Mouse (Mus musculus) A20 (cell line): ENCODE measurements around the gene Mettl23.
A peak's percentile ranks its signal among the peaks of the same experiment; 100 is the strongest.
"Not testable (repeated sequence)": the region's sequence is repeated elsewhere in the genome, so short reads cannot be mapped to it uniquely, and the experiment has no call there.

Experiments
- DNase-seq: peaks from one replicate; pipeline ENCODE4 v3.0.0-alpha.2; 2011; ENCODE audit warnings: low read depth, low spot score

Gene Mettl23

DNA sequence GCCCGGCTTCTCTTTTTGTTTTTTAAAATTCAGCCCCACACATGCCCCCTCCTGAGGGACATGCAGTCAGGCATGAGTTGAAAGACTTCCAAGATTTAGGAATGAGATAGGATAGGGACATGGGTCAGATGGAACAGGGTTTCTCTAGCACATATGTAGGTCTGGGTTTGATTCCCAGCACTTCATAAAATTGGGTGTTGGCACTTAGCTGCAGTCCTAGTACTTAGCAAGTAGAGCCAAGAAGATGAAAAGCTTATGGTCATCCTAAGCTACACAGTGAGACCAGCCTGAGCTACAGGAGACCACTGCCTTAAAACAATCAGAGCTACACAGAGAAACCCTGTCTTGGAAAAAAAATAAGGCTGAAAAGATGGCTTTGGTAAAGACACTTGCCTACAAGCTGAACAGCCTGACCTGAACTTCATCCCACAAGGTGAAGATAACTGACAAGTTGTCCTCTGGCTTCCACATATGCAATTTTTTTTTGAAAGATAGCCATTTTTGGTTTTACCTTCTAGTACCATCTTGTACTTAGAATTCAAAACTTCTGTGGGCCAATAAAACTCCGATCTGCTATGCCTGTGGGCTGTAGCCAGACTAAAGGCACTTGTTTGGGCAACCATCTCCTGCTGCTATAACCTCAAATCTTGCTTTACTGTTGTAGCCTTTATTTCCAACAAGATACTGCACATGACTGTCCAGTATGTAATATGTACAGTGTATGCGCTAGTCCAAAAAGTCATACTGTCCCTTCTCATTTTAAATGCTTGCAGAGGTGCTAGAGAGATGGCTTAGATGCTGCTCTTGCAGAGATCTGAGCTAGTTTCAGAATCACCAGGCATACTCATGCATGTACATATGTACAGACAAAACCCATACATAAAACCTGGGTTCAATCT lies 4.4 kb downstream of the Mettl23 start:
- peak; percentile 37 for DNase-seq

DNA sequence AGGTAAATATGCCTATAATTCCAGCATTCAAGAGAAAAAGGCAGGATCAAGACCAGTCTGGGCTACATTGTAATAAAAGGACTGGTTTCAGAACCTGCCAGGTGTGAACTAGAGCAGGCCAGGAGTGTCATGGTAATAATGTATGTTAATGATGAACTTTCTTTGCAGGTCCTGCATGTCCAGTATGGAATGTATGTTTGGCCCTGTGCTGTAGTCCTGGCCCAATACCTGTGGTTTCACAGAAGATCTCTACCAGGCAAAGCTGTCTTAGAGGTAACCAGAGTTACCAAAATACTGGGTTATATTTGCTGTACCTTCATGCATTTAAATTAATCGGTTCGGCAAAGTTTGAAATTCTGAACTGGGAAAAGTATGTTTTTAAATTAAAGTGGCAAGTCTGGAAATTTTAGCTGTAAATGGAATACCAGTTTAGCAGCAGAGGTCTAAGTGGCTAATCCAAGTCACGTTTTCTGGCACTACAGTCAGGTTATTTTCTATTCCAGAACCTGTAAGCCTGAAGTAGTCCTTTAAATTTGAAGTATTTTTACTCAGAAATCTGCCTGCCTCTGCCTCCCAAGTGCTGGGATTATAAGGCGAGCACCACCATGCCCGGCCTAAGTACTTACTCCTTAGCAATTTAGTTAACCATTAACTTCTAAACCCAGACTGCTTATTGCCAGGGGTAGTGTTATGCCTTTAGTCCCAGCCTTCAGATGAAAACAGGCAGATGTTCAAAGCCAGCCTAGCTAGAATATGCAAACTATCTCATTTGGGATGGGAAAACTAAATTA lies 5.2 kb downstream of the Mettl23 start:
- DNase-seq = no peak

DNA sequence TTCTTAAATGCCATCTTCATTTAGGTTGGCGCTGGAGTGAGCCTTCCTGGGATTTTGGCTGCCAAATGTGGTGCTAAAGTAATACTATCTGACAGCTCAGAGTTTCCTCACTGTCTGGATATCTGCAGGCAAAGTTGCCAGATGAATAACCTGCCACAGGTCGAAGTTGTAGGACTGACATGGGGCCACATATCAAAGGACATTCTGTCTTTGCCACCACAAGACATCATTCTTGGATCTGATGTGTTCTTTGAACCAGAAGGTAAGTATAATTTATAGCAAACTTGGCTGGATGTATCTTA lies 5.8 kb downstream of the Mettl23 start:
- not testable (repeated sequence) for DNase-seq

DNA sequence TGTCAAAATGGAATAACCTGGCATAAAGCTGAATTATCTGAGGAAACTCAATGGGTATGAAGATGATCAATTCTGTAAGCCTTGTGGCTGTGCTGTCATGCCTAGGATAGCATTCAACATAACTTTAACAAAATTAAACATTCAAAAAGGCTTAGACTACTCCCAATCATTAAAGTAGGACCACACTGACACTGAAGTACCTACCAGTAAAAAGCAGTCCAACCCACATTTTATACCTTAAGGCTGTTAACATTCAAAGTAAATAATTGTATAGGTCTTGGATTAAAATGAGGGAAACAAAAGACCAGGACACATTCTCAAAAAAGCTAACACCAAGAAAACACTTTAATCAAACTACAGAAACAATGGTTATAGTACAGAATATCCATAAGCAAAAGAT lies 6.5 kb downstream of the Mettl23 start:
- DNase-seq = no peak

DNA sequence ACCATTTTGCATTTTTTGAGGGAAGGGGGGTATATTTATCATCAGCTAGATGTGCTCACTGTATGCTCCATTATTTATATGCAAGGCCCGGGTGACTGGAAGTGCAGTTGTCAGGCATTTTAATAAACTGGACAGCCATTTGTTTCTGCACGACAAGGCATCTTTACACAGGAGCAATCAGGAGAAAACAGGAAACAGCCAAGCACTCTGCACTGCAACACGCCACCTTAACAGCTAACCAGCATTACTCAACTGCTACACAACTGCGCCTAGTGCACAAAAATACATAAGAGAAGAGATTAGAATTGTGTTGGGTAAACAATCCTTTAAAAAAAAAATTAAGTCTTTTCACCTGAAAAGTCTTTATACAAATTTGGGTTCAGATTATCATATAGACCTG lies 7.0 kb downstream of the Mettl23 start:
- peak; percentile 30 for DNase-seq

DNA sequence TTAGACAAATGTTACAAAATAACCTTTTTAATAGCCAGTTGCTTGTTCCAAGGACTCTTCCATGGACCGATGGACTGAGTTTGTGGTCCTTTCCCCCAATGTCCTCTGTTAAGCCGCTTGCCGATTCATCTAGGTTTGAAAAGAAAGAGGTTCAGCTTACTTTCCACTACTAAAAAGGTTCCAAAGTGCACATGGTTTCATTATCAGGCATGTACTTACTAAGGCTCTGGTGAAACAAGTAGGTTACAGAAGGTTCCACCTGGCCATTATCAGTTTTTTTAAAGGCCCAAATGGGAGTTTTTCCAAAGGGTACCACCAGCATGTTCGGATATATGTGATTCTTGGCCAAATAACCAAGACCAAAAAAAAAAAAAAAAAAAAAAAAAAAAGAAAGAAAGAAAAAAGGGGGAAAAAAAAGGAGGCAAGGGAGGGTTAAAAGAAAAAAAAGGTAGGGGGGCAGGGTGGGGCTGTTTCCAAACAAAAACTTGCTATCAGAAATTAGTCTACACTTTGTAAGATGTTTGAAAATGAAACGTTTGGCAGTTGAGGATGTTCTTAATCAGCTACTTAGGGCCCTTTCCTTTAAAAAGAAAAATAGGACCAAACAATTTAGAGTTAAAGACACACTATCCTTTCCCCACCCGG lies 7.9 kb downstream of the Mettl23 start:
- peak; percentile 35 for DNase-seq

DNA sequence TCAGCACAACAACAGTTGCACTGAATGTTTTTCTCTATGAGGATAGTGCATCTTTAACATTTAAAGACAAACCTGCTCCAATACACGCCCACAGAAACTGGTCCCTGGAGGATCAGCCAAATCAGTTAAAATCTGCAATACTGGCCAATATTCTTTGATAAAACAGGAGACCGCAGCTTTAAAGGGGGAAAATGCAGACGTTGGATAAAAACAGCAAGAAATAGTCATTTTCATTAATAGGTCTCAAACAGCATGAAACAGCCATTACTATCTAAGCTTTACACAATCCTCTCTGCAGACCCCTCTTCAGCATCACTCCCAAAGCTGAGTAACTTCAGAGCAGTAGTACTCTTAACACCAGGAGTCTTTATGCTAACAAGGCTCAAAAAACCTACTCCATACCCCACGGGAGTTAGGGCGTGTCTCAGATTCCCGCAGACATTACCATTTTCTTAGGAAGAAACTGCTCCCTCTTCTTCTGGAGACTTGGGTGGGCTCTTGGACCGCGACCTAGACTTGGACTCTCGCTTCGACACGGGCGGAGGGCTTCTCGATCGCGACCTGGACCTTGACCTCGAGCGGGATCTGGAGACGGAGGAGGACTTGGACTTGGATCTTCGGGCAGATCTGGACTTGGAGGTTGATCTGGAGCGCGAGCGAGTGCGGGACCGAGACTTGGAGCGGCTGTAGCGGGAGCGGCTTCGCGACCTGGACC lies 8.7 kb downstream of the Mettl23 start:
- DNase-seq = peak; percentile 30

DNA sequence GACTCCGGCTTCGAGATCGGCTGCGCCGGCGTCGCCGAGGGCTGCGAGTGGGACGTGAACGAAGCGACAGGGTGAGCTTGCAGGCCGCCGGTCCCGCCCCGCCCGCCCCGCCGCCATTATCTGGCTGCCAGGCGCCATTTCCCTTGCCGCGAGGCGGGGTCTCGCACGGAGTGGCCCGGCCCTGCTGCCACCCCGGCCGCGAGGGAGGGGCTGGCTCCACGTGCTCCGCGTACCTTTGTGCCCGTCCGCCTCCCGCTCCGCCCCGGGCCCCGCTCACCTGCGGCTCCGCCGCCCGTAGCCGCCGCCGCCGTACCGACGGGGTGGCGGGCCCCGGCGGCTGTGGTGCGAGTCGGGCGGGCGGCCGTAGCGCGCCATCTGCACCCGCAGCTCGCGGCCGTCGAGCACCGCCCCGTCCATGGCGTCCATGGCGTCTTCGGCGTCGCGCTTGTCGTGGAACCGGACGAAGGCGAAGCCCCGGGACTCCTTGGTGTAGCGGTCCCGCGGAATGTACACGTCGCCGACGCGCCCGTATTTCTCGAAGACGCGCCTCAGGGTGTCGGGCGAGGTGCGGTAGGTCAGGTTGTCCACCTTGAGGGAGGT lies 9.3 kb downstream of the Mettl23 start, which contains the start of gene Mfsd11:
Gene Mfsd11, plus strand, starts transcription at position 150 of the 600 bp plus-strand sequence.
- peak; percentile 66 for DNase-seq

DNA sequence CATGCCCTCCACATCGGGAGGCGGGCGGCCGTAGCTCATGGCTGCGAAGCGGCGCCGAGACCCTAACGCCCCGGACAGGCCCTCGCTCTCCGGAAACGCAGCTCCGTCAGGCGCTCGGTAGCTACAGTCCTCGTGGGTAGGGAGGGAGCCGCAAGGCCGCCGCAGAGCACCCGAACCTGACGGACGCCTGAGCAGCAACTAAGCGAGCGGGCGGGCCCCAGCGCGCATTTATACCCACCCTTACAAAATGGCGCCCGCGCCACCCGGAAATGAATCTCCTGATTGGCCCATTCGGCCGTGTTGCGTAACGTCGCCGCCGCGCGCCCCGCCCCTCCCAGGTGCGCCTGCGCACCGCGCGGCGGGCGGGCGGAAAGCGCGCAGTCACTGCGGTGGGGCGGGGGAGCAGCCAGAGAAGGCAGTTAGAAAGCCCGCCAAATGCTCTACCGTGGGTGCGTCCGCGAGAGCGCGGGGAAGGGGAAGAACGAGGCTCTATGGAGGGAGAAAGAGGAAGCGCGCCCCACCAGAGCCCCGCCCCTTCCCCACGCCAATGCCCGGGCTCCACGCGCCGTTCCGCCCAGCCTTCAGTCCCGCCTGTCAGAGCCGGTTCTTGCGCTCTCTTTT lies 9.9 kb downstream of the Mettl23 start, which contains the start of gene Srsf2:
Gene Srsf2, minus strand, starts transcription at position 204 of the 621 bp plus-strand sequence.
- peak; percentile 96 for DNase-seq

DNA sequence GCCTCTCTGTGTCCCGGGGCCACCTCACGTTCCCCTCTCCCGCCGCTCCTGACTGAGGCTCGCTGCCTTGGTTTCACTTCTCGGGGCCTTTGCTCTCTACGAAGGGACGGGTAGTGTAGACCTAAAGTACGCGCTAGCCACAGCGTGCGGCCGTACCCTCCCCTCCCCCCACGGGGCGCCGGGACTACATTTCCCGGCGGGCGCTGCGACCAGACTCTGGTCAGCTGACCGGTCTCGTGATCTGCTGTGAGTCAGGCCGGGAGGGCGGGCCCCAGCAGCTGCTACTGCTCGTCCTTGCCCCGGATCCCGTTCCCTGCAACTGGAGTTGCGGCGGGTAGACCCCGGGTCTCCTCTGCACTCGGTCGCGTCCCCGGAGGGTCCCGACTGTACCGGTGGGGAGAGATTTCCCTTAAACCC lies 10.4 kb downstream of the Mettl23 start:
- DNase-seq = peak; percentile 96

DNA sequence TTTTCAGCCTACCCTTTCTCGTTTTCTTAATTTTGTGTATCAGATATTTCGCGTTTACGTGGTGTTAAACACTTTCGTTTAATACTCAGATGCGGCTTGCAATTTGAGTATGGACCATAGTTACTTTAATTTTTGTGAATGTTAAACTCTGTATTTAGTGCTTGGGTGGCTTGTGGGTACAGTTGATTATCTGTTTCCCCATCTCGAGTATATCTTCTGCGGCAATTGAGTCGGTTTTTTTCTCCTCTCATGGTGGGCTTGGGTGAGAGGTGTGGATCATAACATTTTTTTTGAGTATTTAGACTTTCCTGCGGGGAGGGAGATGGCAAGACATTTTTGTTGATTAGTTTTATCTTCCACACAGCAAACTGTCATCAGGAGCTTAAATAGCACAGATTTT lies 11.2 kb downstream of the Mettl23 start:
- no peak for DNase-seq

DNA sequence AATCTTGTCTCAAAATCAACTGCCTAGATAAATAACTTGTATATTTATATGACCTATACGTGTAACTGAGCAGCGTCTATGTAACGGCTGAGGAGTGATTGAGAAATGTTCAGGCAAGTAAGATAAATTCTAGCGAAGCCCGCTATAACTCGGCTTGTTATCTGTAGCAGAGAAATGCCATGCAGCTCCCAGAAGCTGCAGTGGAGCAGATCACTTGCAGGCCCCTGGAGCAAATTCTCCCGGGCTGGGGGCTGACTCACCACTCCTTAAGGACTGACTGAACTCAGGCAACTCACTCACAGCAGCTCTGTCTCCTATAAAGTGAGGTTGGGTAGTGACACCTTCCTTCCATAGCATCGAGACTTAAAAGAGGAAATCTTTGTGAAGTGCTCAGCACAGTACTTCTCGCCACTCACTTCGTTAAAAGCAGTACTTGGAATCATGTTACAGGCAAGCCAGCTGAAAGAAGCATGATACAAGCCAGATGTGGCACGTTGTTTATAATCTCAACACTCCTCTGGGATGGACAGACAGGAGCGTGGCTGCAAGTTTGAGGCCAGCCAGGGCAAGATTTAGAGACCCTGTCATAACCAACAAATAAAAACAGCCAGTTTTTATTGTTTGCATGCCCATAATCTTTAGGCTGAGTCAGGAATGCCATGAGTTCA lies 14.2 kb downstream of the Mettl23 start:
- no peak for DNase-seq

DNA sequence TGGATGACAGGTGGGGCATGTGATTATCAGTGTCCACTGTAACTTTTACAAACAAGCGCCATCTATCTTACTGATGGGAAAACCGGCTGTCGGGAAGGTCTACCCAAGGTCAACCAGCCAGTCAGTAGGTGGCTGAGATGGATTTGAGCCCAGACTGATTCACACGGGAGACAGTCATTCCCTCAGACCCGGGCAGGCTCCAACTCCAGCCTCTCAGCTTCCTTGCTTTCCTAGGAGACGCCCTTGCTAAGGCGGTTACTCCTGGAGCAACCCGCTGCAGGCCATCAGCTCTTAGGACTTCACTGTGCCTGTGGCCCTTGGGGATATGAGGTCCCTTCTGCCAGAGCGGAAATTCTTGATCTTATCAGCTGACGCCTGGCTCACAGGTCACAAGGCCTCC lies 21.4 kb downstream of the Mettl23 start:
- DNase-seq = no peak

DNA sequence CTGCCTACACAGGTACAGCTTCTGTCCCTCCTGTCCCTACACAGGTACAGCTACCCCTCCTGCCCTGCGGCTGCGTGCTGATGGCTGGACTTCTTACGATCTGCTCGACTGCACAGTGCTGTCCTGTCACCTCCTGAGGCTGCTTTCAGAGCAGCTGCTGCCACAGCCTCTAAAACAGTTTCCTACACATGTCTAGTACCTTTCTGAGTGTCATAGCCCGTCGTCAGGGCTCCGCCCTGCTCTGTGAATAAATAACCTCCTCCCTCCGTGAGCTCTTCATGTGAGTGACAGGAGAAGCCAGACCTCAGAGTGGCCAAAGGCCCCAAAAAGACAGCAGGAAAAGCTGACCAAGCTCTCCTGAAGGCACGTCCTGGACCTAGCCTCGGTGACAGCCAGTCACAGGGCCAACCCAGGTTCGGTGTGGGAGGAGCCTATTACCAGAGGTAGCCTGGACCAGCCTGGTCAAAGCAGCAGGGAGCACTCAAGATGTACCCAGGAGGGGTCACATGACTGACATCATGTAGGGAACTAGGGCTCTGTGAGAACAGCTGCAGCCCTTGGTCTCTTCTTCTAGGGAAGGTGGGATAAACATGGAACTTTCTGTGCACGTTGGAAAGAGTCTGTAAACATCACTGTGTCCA lies 23.0 kb downstream of the Mettl23 start:
- DNase-seq = no peak

DNA sequence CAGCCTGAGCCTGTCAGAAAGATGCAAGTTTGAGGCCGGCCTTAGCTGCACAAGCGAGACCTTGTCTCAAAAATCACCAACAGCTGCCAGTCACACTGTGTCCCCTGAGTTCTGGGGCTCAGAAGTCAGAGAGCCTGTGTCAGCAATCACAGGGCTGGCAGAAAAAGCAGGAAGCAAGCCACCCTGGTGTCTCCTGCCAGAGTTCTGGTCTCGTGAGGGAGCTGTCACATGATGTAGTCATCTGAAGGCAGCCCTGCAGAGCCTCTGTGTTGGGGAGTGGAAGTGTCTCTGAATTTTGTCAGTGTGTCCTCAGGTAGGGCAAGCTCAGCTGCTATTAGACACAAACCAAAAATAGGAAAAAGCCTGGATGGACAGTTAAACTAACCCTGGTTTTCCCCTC lies 25.1 kb downstream of the Mettl23 start:
- no peak for DNase-seq

DNA sequence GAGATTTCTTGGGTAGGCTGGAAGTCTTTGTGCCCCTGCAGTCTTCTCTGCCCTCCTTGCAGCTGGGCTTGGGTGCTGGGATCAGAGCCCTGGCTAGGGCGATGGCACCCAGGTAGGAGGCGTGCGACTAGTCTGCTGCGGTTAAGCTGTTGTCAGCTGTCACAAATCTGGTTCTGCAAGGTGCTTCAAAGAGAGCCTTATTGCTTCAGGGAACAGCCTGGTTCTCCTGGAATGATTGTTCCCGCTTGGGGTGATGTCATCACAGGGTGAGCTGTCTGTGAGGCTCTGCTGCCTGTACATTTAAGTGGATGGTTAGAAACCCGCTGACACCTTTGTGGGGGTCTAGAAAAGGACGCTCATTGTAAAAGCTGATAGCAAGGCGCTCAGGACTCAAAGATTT lies 26.1 kb downstream of the Mettl23 start:
- DNase-seq = no peak

DNA sequence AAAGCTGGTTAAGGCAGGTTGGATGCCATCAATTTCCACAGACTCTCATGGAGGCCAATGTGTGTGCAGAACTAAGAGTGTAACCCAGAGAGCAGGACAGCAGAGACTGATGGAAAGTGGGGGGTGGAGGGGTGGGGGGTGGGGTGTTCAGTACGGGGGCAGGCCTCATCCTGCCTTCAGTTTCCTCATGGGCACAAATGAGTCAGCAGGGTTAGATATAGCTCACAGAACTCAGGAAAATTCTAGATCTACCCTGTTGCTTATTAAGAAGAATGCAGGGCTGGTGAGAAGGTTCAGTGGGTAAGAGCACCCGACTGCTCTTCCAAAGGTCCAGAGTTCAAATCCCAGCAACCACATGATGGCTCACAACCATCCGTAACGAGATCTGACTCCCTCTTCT lies 26.6 kb downstream of the Mettl23 start:
- DNase-seq = no peak

DNA sequence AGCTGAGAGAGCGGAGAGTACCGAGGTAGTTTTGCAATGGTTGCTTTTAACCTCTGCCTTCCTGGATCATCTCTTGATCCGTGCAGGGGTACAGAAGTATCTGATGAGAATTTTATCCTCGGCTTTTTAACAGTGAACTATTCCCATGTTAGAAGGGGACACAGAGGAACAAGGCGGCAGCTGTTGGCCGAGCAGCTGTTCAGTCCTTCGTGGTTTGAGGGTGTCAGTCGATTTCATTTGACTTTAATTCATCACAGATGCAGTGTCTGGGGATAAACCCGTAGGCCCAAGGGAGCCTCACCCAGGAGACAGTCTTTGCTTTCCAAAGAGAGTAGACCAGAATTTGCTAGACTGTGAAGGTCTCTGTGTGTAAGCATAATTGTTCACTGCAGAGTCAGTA lies 28.5 kb downstream of the Mettl23 start:
- no peak for DNase-seq

DNA sequence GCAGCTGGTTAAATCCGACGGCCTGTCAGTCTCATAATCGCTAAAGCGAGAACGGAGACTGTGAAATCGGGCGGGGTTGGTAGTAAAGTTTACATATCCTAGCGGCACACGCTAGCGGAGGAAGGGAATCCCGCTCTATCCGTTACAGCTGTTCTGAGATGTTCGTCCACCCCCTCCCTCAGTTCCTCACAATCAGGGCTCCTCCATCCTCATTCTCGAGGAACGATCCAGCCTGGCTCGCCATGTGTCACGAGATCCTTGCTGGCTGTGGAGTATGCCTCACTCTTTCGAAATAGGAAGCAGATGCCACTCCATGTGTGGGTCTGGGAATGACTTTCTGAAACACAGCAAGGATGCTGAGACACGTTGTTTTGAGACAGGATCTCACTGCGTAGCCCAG lies 30.9 kb downstream of the Mettl23 start:
- DNase-seq = no peak

DNA sequence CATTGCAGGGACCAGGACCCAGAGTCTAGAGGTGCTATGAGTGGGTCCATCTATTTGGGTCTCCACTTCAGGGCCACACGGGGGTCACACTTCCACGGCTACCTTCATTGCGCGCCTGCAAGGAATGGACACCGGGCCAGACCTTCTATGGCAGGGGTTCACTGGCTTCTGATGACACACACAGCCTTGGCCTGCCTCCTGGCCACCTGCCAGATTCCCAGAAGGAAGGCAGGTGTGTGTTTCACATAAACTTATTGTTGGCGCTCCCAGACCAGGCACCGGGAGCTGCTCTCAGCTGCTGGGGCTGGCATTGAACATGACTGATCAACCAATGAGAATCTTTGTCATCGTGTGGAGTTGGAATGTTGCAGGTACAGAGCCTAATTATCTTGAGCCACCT lies 35.4 kb downstream of the Mettl23 start:
- DNase-seq = no peak
